Mouse (Mus musculus): ENCODE results near the gene P2rx2. TPM values are rescaled to one million over a fixed set of nuclear protein-coding genes. Genes with fewer than 3 reads are reported as not detected.

P2rx2 gene
- total RNA-seq, 4 experiments from 2014 or later, result 0.21 to 0.39 (median 0.27) TPM; not detected in 1

GRCm38 (mm10) chr5:110338792-110339191 is 4.2 kb downstream of the P2rx2 start:
- no peak for DNase-seq (ENCODE audit: low spot score in 2 of 2)

- DNase-seq (ENCODE audit: low spot score in 2 of 2), result no peak
These were observed 12.5 kb downstream of the P2rx2 start for GRCm38 (mm10) chr5:110330508-110330907.

DNA sequence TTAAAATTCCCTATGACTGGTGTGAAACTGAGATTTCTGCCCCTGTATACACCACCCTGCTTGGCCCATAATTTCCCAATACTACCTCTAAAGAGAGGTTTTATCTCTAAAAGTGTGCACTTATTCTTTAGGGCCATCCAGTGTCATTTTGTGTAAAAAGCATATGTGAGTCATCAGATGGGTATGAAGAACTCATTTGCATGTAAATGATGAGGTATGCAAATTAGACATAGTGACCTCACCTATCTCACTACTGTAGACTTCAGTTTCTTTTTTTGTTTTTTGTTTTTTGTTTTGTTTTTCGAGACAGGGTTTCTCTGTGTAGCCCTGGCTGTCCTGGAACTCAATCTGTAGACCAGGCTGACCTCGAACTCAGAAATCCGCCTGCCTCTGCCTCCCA is 29.9 kb downstream of the P2rx2 start:
- no peak for DNase-seq (ENCODE audit: low spot score in 2 of 2)

DNA sequence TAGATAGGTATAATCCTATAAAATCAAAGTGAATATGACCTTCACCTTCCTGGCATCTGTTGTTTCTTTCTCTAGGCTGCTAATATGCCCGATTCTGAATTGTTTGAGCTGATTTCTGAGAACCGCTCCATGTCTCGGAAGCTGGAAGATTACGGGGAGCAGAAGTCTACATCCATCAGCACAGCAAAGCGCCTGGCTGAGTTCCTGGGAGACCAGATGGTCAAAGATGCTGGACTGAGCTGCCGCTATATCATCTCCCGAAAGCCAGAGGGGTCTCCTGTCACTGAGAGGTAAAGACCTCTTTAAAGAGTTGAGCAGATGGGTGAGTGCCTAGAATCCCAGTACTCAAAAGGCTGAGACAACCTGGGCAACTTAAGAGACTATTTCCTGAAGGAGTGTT is 34.2 kb downstream of the P2rx2 start:
- no peak for DNase-seq (ENCODE audit: low spot score in 2 of 2)

- DNase-seq (ENCODE audit: low spot score in 2 of 2), result no peak
These were observed 42.4 kb downstream of the P2rx2 start for GRCm38 (mm10) chr5:110300591-110300990.

- no peak for DNase-seq (ENCODE audit: low spot score in 2 of 2)
These were observed 46.4 kb downstream of the P2rx2 start for GRCm38 (mm10) chr5:110296637-110297036.

GRCm38 (mm10) chr5:110291649-110292048 is 51.4 kb downstream of the P2rx2 start:
- no peak for DNase-seq (ENCODE audit: low spot score in 2 of 2)

Other genes starting within 250 kb of the P2rx2 start
- gene Gm35315, start 248.8 kb downstream of the P2rx2 start, total RNA-seq (2022), result 1 to 10 TPM in 1 of 4 experiments, under 1 TPM in 3; 0.35 to 1.0 (median 0.68) TPM
- 1 to 10 TPM; 4.7 to 7.2 (median 5.7) TPM for gene Plcxd1, start 243.2 kb downstream of the P2rx2 start, total RNA-seq (2022)
- 10 to 100 TPM; 83.8 to 92.2 (median 89.3) TPM for gene Gtpbp6, start 235.0 kb downstream of the P2rx2 start, total RNA-seq (2022)
- gene Zfp605, start 233.1 kb downstream of the P2rx2 start, total RNA-seq (2022), result 10 to 100 TPM; 14.4 to 18.4 (median 16.9) TPM
- gene Chfr, start 207.4 kb downstream of the P2rx2 start, total RNA-seq (2022), result 10 to 100 TPM; 46.2 to 67.9 (median 48.7) TPM
- gene Golga3, start 166.5 kb downstream of the P2rx2 start, total RNA-seq (2022), result 10 to 100 TPM; 49.5 to 52.7 (median 50.6) TPM
- gene Ankle2, start 112.2 kb downstream of the P2rx2 start, total RNA-seq (2022), result 10 to 100 TPM; 37.4 to 49.0 (median 41.3) TPM
- 10 to 100 TPM; 52.1 to 57.2 (median 54.9) TPM for gene Pgam5, start 73.3 kb downstream of the P2rx2 start, total RNA-seq (2022)
- 1 to 10 TPM; 8.3 to 9.5 (median 8.8) TPM for gene Pxmp2, start 57.0 kb downstream of the P2rx2 start, total RNA-seq (2022)
- 1 to 10 TPM; 1.4 to 2.2 (median 2.1) TPM for gene Pole, start 56.9 kb downstream of the P2rx2 start, total RNA-seq (2022)
- gene Lrcol1, start 1.5 kb upstream of the P2rx2 start, total RNA-seq (2022), result not detected
- 10 to 100 TPM; 64.9 to 81.4 (median 71.7) TPM for gene Fbrsl1, start 105.3 kb upstream of the P2rx2 start, total RNA-seq (2022)
- 100 to 1,000 TPM in 2 of 4 experiments, 10 to 100 TPM in 2; 81.9 to 122 (median 97.8) TPM for gene Galnt9, start 201.1 kb upstream of the P2rx2 start, total RNA-seq (2022)